Mouse (Mus musculus): ENCODE data around the gene Atp6v1e2. TPM values are rescaled to one million over a fixed set of nuclear protein-coding genes. Genes with fewer than 3 reads are reported as not detected.
A peak's percentile ranks its signal among the peaks of the same experiment; 100 is the strongest.

Gene Atp6v1e2
- polyA plus RNA-seq, 1 experiment from 2014 or later = not detected

DNA sequence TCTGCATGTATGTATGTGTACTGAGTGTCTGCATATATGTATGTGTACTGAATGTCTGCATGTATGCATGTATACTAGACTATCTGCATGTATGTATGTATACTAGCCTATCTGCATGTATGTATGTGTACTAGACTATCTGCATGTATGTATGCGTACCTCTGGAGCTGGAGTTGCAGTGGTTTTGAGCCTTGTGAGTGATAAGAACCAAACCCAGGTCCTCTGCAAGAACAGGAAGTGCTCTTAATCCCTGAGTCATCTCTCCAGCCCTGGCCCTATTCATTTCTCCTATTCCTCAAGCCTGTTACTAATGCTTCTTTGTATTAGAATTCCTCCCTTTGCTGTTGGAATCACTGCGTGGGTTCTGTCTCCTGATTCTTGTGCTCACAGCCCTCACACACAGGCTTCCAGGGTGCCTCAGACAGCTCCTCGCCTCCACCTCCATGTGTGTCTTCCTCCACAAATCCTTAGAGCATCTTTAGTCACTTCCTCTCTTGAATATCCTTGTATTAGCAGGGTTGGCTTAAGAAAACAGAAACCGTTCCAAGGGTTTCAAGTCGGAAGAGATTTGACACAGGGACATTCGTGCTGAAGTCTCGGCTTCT, 34.6 kb downstream of the Atp6v1e2 start:
- no peak for ATAC-seq (ENCODE audit: insufficient read depth)
- Histone ChIP-seq H3K9me3 (replicated peaks) (no peaks in the 10 kb centered on the region), H3K4me2 (no peak overlapping the region), H3K36me3 (replicated peaks) (no peaks in the 10 kb centered on the region), H3K27ac (replicated peaks) (no peak overlapping the region), H3K4me3 (replicated peaks) (no peak overlapping the region), H3K9ac (no peak overlapping the region), H3K27me3 (no peaks in the 10 kb centered on the region), H3K4me1 (replicated peaks) (0 out of 2 replicates have a peak, but pooled peaks cover 6% of the 10 kb centered on the region)
- 51% methylated on average over 7 of the region's 7 CpGs for WGBS (ENCODE audit: insufficient replicate concordance)

- no peak for ATAC-seq (ENCODE audit: insufficient read depth)
- Histone ChIP-seq H3K4me3 (replicated peaks) (no peak overlapping the region), H3K4me2 (no peak overlapping the region), H3K27me3 (no peaks in the 10 kb centered on the region), H3K27ac (replicated peaks) (no peak overlapping the region), H3K4me1 (replicated peaks) (0 out of 2 replicates have a peak, but pooled peaks cover 6% of the 10 kb centered on the region), H3K36me3 (replicated peaks) (no peaks in the 10 kb centered on the region), H3K9me3 (replicated peaks) (no peaks in the 10 kb centered on the region), H3K9ac (no peak overlapping the region)
- WGBS (ENCODE audit: insufficient replicate concordance) = 39% methylated on average over 5 of the region's 5 CpGs
Measured at GRCm38 (mm10) chr17:86911261-86911660, 36.4 kb downstream of the Atp6v1e2 start.

- H3K27ac ChIP-seq (replicated peaks) = no peak overlapping the region
- H3K36me3 ChIP-seq (replicated peaks) = no peaks in the 10 kb centered on the region
- peaks cover 9% of the 10 kb centered on the region; the same call in 1 of the 2 replicates for H3K4me1 ChIP-seq (replicated peaks)
- no peak overlapping the region for H3K4me2 ChIP-seq
- H3K9ac ChIP-seq = no peak overlapping the region
- no peaks in the 10 kb centered on the region for H3K27me3 ChIP-seq
- WGBS (ENCODE audit: insufficient replicate concordance) = 61% methylated on average over 14 of the region's 14 CpGs
- ATAC-seq (ENCODE audit: insufficient read depth) = no peak
- H3K9me3 ChIP-seq (replicated peaks) = no peaks in the 10 kb centered on the region
- H3K4me3 ChIP-seq (replicated peaks) = no peak overlapping the region
Measured at GRCm38 (mm10) chr17:86909733-86910495, 37.8 kb downstream of the Atp6v1e2 start.

DNA sequence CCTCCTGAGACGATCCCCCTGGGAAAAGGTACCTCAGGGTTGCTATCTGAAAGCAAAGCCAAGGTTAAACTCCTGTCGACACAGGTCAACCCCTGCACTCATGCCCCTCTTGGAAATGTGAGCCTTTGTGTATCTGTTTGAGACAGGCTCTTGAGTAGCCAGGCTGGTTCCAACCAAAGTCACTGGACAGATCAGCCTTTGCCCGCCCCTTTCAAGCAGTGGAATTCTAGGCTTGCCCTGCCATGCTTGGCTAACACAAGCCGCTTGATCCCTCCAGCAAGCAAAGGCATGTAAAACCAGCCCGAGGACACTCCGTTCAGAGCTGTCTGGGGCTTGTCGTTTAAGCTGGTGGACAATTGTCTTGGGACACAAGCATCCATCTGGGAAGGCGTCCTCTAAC, 39.4 kb downstream of the Atp6v1e2 start:
- H3K9me3 ChIP-seq (replicated peaks) = no peaks in the 10 kb centered on the region
- H3K9ac ChIP-seq = no peak overlapping the region
- H3K4me3 ChIP-seq (replicated peaks) = no peak overlapping the region
- no peak overlapping the region for H3K27ac ChIP-seq (replicated peaks)
- 65% methylated on average over 8 of the region's 8 CpGs for WGBS (ENCODE audit: insufficient replicate concordance)
- no peak overlapping the region for H3K4me2 ChIP-seq
- ATAC-seq (ENCODE audit: insufficient read depth) = no peak
- H3K27me3 ChIP-seq = no peaks in the 10 kb centered on the region
- peaks cover 19% of the 10 kb centered on the region; the same call in 1 of the 2 replicates for H3K4me1 ChIP-seq (replicated peaks)
- H3K36me3 ChIP-seq (replicated peaks) = no peaks in the 10 kb centered on the region

GRCm38 (mm10) chr17:86907092-86907491, 40.6 kb downstream of the Atp6v1e2 start:
- H3K4me3 ChIP-seq (replicated peaks) = no peak overlapping the region
- WGBS (ENCODE audit: insufficient replicate concordance) = 75% methylated on average over 3 of the region's 3 CpGs
- H3K4me1 ChIP-seq (replicated peaks) = peaks cover 19% of the 10 kb centered on the region; the same call in 1 of the 2 replicates
- no peaks in the 10 kb centered on the region for H3K36me3 ChIP-seq (replicated peaks)
- H3K4me2 ChIP-seq = no peak overlapping the region
- no peak overlapping the region for H3K9ac ChIP-seq
- ATAC-seq (ENCODE audit: insufficient read depth) = no peak
- no peak overlapping the region for H3K27ac ChIP-seq (replicated peaks)
- no peaks in the 10 kb centered on the region for H3K27me3 ChIP-seq
- no peaks in the 10 kb centered on the region for H3K9me3 ChIP-seq (replicated peaks)

DNA sequence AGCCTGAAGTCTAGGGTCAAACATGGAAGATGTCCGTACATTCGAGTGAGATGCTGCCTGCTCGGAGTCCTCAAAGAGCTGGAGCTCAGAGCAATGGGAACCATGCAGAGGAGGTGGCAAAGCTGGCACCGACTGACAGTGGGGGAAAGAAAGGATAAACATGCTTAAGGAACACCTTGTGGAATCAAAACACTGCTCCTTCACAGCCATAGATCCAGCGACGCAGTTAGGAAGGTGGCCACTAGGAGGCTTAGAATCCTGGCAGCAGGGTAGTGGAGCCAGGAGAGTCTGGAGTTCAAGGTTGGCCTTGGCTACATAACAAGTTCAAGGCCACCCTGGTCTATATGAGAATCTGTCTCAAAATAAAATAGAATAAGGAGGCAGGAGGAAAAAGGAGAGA, 41.1 kb downstream of the Atp6v1e2 start:
- 25% methylated on average over 6 of the region's 6 CpGs for WGBS (ENCODE audit: insufficient replicate concordance)
- ATAC-seq (ENCODE audit: insufficient read depth) = no peak
- Histone ChIP-seq H3K4me1 (replicated peaks) (peaks cover 18% of the 10 kb centered on the region; the same call in 1 of the 2 replicates), H3K9ac (no peak overlapping the region), H3K4me3 (replicated peaks) (no peak overlapping the region), H3K27me3 (no peaks in the 10 kb centered on the region), H3K36me3 (replicated peaks) (no peaks in the 10 kb centered on the region), H3K27ac (replicated peaks) (no peak overlapping the region), H3K4me2 (no peak overlapping the region), H3K9me3 (replicated peaks) (no peaks in the 10 kb centered on the region)

- H3K9me3 ChIP-seq (replicated peaks) = no peaks in the 10 kb centered on the region
- peaks cover 13% of the 10 kb centered on the region; the same call in 1 of the 2 replicates for H3K4me1 ChIP-seq (replicated peaks)
- no peak overlapping the region for H3K4me3 ChIP-seq (replicated peaks)
- H3K27me3 ChIP-seq = no peaks in the 10 kb centered on the region
- H3K36me3 ChIP-seq (replicated peaks) = no peaks in the 10 kb centered on the region
- no peak overlapping the region for H3K9ac ChIP-seq
- WGBS (ENCODE audit: insufficient replicate concordance) = 3% methylated on average over 9 of the region's 9 CpGs
- ATAC-seq (ENCODE audit: insufficient read depth) = no peak
- H3K27ac ChIP-seq (replicated peaks) = no peak overlapping the region
- no peak overlapping the region for H3K4me2 ChIP-seq
Measured at GRCm38 (mm10) chr17:86906136-86906461, 41.6 kb downstream of the Atp6v1e2 start.

DNA sequence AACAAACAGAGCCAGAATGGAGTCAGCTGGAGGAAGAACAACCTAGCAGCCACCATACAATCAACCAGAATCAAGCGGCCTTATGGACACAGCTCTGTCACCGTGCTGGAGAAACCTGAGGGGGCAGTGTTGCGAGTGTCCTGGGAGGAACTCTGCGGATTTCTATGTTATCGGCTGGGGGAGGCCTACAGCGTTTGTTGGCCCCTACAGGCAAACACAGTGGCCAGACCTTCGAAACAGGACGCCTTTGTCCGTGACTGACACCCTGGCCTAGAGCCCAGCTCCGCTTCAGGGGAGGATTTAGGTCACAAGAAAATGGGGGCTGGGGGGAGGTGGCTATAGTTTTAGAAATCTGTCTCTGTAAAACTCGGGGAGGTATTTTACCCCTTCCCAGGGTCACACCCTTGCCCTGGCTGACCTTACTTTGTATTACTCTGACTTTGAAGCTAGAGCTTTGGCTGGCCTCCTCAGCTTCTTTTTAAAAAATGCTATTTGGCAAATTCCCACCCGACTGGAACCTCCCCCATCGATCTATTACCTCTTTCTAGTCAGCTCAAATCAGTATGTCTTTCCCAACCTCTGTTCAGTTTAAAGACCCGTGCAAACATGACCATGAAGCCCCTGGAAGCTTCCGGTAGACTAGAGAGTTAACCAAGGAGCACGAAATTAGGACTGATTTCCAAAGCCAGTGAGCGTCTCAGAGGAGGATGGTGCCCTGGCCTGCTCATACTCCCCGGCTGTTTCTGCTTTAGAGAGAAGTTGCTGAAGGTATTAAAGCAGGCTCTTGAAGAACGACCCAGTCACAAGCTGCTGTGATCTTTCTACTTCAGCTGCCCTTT, 42.2 kb downstream of the Atp6v1e2 start:
- peak; percentile 58 for ATAC-seq (ENCODE audit: insufficient read depth)
- Histone ChIP-seq H3K36me3 (replicated peaks) (no peaks in the 10 kb centered on the region), H3K4me2 (no peak overlapping the region; the same call in 1 of the 2 replicates), H3K9ac (no peak overlapping the region), H3K9me3 (replicated peaks) (no peaks in the 10 kb centered on the region), H3K27me3 (no peaks in the 10 kb centered on the region), H3K4me1 (replicated peaks) (peaks cover 13% of the 10 kb centered on the region; the same call in 1 of the 2 replicates), H3K4me3 (replicated peaks) (no peak overlapping the region), H3K27ac (replicated peaks) (no peak overlapping the region)
- 36% methylated on average over 19 of the region's 19 CpGs for WGBS (ENCODE audit: insufficient replicate concordance)

DNA sequence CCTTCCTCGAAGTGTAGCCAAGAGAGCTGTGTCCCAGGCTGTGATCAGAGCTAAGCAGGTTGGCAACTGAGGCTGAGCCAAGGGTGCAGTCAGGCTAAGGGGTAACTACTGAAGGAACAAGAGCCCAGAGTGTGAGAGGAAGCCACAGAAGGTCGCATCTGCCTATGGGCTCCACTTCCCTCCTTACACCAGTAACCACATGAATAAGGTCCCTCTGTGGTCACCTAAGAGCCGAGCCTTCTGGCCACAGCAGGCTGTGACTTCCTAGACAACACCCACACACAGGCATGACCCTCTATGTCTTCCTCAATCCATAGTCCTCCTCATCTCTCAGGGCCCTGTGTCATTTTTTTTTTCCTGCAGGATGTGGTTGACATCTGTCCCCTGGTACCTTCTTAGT, 43.5 kb downstream of the Atp6v1e2 start:
- peaks cover 13% of the 10 kb centered on the region; the same call in 1 of the 2 replicates for H3K4me1 ChIP-seq (replicated peaks)
- no peaks in the 10 kb centered on the region for H3K36me3 ChIP-seq (replicated peaks)
- WGBS (ENCODE audit: insufficient replicate concordance) = 20% methylated on average over 3 of the region's 3 CpGs
- H3K4me2 ChIP-seq = no peak overlapping the region
- ATAC-seq (ENCODE audit: insufficient read depth) = no peak
- H3K4me3 ChIP-seq (replicated peaks) = no peak overlapping the region
- H3K27me3 ChIP-seq = no peaks in the 10 kb centered on the region
- H3K27ac ChIP-seq (replicated peaks) = no peak overlapping the region
- H3K9me3 ChIP-seq (replicated peaks) = no peaks in the 10 kb centered on the region
- no peak overlapping the region for H3K9ac ChIP-seq

DNA sequence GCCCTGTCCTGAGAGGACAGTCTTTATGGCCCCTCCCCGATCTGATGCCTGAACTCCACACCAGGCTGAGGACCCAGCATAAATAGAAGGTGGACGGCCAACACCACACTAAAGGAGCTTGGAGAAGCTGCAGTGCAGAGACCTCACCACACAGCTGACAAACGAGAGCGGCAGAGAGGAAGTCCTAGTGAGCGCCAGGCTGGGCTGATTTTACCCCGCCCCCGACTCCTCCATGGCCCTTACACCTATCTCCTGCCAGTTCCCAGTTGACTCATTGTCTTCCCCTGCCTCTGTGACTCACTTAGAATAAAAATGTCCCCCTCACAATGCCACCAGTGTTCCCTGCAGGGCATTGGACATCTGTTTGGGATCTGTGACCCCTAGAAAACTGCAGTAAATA, 44.1 kb downstream of the Atp6v1e2 start:
- no peak overlapping the region for H3K27ac ChIP-seq (replicated peaks)
- no peaks in the 10 kb centered on the region for H3K36me3 ChIP-seq (replicated peaks)
- H3K9me3 ChIP-seq (replicated peaks) = no peaks in the 10 kb centered on the region
- H3K4me3 ChIP-seq (replicated peaks) = no peak overlapping the region
- WGBS (ENCODE audit: insufficient replicate concordance) = 13% methylated on average over 7 of the region's 7 CpGs
- H3K27me3 ChIP-seq = no peaks in the 10 kb centered on the region
- H3K4me1 ChIP-seq (replicated peaks) = peaks cover 13% of the 10 kb centered on the region; the same call in 1 of the 2 replicates
- H3K9ac ChIP-seq = no peak overlapping the region
- no peak overlapping the region for H3K4me2 ChIP-seq
- no peak for ATAC-seq (ENCODE audit: insufficient read depth)
